Mouse (Mus musculus): Measurements from ENCODE around the gene Hoxc12.

Hoxc12 gene

DNA sequence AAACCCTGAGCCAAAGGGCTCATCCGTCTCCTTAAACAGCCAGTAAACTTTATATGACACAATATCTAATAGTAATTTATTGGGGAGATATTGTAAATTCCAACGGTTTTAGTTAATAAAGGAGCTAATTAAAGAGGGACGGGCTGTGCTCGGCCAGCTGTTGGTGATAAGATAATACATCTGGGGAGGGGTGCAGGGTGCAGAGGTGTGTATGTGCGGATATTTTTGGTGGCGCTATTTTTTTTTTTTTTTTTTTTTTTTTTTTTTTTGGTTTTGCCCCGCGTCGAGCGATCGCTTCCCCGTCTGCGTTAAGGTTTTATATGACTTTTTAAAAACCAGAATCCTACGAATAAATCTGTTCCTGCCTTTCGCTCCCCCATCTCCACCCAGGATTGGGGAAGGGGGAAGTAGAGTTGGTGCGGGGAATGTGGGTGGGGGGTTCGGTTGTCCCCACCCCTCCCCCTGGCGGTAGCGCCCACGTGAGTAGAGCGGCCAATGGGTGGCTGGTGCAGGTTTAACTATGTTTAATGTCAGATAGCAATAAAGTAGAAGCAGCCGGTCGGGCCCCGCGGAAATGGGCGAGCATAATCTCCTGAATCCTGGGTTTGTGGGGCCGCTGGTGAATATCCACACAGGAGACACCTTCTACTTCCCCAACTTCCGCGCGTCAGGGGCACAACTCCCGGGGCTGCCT is at the start of gene Hoxc12:
Gene Hoxc12 (plus strand): TSS at position 479 of the 694 bp plus-strand sequence.
- no peak for DNase-seq

DNA sequence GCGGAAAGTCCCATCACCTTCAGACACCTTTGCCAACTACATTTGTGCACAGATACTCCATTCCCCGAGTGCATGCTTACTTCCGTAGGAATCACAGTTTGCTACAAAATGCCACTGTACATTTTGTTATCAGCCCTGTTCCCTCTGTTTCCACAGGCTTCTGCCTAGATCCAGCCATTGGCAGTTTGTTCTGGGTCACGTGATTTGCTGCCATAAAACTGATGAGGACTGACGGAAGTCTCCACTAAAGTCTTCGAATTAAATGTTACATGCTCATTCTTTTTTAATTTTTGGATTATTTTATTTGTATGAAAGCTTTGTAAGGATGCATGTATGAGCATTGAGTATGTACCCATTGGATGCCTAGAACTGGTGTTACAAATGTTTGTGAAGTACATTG is 41.4 kb upstream of the Hoxc12 start:
- DNase-seq: no peak

DNA sequence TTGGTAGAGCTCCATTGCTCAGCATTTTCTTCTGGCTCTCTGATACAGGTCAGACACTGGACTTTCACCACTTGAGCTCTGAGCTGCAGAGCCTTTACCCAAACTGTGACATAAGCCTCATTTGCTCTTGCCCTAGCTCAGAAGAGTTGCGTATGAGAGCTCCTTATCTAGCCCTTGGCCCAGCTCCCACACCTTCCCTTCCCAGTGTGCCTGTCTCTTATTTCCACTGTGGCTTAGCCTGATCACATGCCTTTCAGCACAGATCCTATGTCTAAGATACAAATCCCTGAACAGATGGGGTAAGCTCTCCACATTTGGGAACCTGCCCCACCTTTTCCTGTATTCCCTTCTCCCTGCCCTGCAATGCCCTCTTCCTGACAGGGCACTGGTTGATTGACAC is 31.6 kb upstream of the Hoxc12 start:
- DNase-seq: no peak

GRCm38 (mm10) chr15:102909536-102909935 is 27.0 kb upstream of the Hoxc12 start:
- DNase-seq: no peak

DNA sequence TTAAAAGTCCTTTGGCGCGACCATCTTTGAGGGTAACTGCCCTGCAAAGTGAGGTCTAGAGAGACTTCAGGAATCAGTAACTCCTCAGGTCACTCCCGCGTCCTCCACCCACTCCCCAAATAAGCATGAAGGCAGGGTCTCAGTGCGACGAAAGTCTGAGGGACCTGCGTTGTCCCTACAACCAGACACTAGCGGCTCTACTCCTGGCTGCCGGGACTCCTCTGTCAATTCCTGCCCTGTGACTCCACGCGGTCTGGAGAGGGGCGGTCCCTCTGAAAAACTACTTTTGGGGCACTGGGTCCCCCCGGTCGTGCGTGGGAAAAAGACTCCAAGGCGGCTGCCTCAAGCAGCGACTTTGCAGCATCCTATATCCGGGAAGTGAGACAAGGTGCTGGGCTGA is 26.5 kb upstream of the Hoxc12 start:
- no peak for DNase-seq

GRCm38 (mm10) chr15:102910496-102911095 is 26.0 kb upstream of the Hoxc12 start:
- DNase-seq: no peak

DNA sequence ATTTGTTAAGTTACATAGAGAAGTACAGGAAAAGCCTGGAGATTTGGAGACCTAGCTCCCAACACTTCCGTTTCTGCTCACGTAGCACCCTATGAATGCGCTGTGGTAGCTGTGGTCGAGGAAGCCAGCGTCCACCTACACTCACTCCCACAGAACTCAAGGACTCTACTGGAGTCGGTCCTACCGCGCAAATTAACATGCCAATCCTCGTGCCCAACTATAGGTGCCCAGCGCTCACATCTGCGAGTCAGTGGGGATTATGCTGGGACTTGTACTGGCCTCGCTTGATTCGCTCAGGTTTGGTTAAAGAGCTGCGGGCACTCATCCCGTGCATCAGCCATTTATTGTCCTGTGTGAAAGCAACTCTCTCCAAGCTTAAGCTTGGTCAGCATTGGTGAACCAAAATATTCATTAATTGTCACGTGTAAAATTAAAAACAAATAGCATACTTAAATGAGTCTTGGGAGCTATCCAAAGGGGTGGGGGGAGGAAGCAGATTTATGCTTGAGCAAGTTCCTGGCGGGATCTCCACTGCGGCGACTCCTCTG is 23.4 kb upstream of the Hoxc12 start:
- DNase-seq: no peak

- DNase-seq: no peak
Observed at GRCm38 (mm10) chr15:102917972-102918572, 18.5 kb upstream of the Hoxc12 start.

DNA sequence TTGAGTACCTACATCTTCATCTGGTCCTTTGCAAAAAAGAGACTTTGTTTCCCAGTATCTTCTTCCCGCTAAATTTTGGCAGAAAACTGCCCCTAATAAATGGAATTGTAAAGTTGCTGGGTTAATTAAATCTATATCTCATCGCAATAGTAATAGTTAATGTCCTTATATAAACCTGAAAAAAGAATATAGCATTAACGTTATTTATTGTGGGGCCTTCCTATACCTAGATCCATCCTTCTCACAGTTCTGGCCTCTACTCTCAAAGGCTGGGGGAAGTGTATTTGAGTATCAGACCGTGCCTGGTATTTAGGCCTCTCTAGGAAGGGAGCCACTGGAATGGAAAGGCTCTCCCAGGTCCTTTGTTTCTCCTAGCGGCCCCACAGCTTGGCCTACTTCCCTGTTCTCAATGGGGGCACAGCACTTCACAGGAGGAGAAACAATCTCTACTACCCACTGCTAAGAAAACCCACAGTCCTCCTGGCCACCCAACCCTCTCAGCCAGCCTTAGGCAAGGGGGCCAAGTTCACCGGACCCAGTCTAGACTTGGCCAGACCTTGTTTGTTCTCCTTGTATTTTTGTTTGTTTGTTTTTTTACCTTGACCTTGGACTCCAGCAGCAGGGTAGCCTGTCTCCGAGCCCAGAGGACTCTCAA is 17.8 kb upstream of the Hoxc12 start:
- no peak for DNase-seq

GRCm38 (mm10) chr15:102919336-102920180 is 17.0 kb upstream of the Hoxc12 start:
- no peak for DNase-seq

DNA sequence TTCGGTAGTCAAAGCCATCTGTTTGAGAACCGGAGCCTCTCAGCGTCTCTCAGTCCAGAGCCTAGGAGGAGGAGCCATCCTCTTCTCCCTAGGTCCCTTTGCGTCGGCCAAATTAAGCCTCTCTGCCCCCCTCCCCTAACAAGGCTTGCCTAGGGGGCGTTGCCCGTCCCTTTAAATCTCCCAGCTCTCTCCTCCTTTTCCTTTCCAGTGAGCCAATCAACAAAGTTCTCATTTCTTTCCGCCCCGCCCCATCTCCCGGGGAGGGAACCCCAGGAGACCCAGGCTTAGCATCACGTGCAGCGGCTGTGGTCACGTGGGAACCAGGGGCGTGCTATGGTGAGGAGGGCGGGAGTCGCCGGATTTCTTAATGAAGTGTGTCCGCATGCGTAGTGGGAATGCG is 15.9 kb upstream of the Hoxc12 start:
- no peak for DNase-seq

GRCm38 (mm10) chr15:102921053-102922011 is 15.2 kb upstream of the Hoxc12 start, which contains the start of gene Hoxc13:
Gene Hoxc13, plus strand, starts transcription at chr15:102921103.
- no peak for DNase-seq

DNA sequence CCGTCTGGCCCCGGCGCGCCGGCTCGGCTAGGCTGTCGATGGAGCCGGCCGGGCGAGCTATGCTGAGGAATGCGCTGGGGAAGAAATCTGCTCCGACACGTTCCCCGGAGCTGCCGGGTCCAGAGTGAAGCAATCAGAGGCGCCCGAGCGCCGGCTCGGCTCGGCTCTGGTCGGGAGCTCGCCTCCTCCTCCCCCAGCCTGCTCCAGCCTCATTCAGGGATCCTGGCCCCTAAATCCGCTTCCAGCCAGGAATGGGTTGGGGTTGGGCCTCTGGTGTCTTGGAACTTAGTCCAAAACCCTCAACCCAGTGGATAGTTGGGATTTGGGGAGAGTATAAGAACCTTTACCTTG is 14.6 kb upstream of the Hoxc12 start:
- DNase-seq: no peak

- no peak for DNase-seq
Observed at GRCm38 (mm10) chr15:102922636-102923500, 13.7 kb upstream of the Hoxc12 start.

- DNase-seq: no peak
Observed at GRCm38 (mm10) chr15:102927032-102927645, 9.4 kb upstream of the Hoxc12 start.

GRCm38 (mm10) chr15:102931706-102932358 is 4.7 kb upstream of the Hoxc12 start:
- DNase-seq: no peak

DNA sequence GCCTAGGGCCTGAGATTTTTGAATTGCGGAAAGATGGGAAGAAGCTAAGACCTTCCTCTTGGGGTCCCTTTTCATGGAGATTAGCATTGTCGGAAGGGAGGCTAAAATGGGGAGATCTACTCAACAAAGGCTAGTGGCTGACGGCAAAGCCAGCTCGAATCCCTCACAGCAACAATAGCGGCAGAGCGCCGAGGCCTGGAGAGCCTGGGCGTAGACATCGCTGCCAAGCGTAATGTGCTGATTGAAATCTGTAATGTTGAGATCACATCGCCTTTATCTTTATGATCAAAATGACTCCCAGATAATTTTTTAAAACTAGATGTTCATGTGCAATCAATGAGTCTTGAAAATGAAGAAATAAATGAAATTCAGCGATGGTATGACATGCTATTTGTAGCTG is 2.1 kb upstream of the Hoxc12 start:
- no peak for DNase-seq

GRCm38 (mm10) chr15:102934897-102935296 is 1.7 kb upstream of the Hoxc12 start:
- DNase-seq: no peak

GRCm38 (mm10) chr15:102937036-102937666 is 594 bp downstream of the Hoxc12 start:
- no peak for DNase-seq
